In the genomic region with DNA sequence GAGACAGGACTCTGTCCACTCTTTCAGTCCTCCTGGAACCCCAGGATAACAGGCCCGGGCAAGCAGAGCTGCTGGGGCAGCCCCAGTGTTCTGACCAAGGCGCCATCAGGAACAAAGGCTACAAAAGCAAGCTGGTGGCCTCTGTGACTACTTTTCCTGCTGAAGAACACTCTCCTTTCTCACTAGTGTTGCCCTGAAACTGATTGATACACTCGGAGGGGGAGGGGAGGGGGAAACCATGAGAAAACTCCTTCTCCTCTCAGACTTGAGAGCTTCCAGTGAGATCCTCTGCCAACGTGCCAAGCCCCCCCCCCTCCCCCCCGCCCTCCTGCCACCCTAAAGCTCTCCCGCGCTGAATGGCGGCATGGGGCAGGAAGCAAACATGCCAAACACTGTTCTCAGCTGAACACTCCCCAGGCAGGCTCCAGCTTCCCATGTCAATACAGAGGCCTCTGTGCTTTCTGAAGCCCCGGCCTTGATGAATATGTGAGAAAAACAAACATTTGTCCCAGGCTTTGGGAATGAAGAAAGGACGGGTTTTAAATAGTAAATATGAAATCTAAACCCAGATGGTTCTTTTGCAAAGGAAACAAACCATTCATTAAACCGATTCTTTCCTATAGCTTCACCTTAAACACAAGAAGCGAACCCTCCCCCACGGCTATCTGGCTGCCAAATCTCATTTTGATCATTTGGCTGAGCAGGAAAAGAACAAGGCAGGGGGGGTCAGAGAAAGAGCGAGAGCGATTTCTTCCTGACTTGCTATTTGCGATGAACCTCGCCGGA, we compare ENCODE assay signal across 8 mouse cellular contexts.
DNase-seq lines count a peak whose midpoint lies in the region; ATAC-seq and TF ChIP-seq lines count a peak whose summit lies in the region.

No protein-coding gene starts in this region.

- no peak for TF ChIP-seq CTCF in kidney, adult 2 months (conservative IDR thresholded peaks at IDR 0.05; ENCODE audit: insufficient read depth, insufficient read length, low read depth, low read length)

- H3K9ac ChIP-seq in forebrain, embryonic 13.5 days, result no peak overlapping the region
- peak overlapping the region; percentile 38; the same call in 1 of the 2 replicates for H3K9ac ChIP-seq in midbrain, embryonic 16.5 days (ENCODE audit: low read depth, low read length)

- no peaks in the 10 kb centered on the region for H3K36me3 ChIP-seq in kidney, adult 2 months (ENCODE audit: control insufficient read depth, insufficient read depth, low read length)
- 0 out of 2 replicates have a peak, but pooled peaks cover 4% of the 10 kb centered on the region for H3K36me3 ChIP-seq in forebrain, embryonic 13.5 days (ENCODE audit: poor library complexity, severe bottlenecking)
- no peaks in the 10 kb centered on the region for H3K36me3 ChIP-seq in midbrain, embryonic 16.5 days (ENCODE audit: control insufficient read depth, insufficient read depth, low read length)

- no peak overlapping the region for H3K4me3 ChIP-seq in kidney, adult 2 months (ENCODE audit: insufficient read depth, low read depth, low read length)
- H3K4me3 ChIP-seq in forebrain, embryonic 13.5 days, result no peak overlapping the region
- no peak overlapping the region for H3K4me3 ChIP-seq in midbrain, embryonic 16.5 days (ENCODE audit: low read depth, low read length)

- no peaks in the 10 kb centered on the region for H3K4me1 ChIP-seq in kidney, adult 2 months (ENCODE audit: control insufficient read depth, insufficient read depth, low read length)
- H3K4me1 ChIP-seq in forebrain, embryonic 13.5 days, result peaks cover 52% of the 10 kb centered on the region
- H3K4me1 ChIP-seq in midbrain, embryonic 16.5 days (ENCODE audit: control insufficient read depth, insufficient read depth, low read length), result peaks cover 31% of the 10 kb centered on the region

- WGBS in kidney, adult 2 months, result 30% methylated on average over 18 of the region's 18 CpGs
- 3% methylated on average over 18 of the region's 18 CpGs for WGBS in forebrain, embryonic 13.5 days
- WGBS in midbrain, embryonic 16.5 days, result 5% methylated on average over 18 of the region's 18 CpGs

- H3K27me3 ChIP-seq in kidney, adult 2 months (replicated peaks; ENCODE audit: control insufficient read depth, insufficient read depth, low read length), result no peaks in the 10 kb centered on the region
- no peaks in the 10 kb centered on the region for H3K27me3 ChIP-seq in forebrain, embryonic 13.5 days
- no peaks in the 10 kb centered on the region for H3K27me3 ChIP-seq in midbrain, embryonic 16.5 days (ENCODE audit: control insufficient read depth, insufficient read depth, low read depth, low read length)

- H3K27ac ChIP-seq in kidney, adult 2 months (ENCODE audit: insufficient read depth, low read depth, low read length), result no peak overlapping the region
- peak overlapping the region; percentile 90 for H3K27ac ChIP-seq in forebrain, embryonic 13.5 days
- H3K27ac ChIP-seq in midbrain, embryonic 16.5 days (ENCODE audit: low read length), result peak overlapping the region; percentile 77

- ATAC-seq in forebrain, embryonic 13.5 days, result peak; percentile 93
- ATAC-seq in midbrain, embryonic 16.5 days, result peak; percentile 89

- TF ChIP-seq POLR2A in kidney, adult 2 months (IDR thresholded peaks at IDR 0.05; ENCODE audit: low read depth, low read length), result no peak

- peak overlapping the region; percentile 46 for H3K4me2 ChIP-seq in forebrain, embryonic 13.5 days
- H3K4me2 ChIP-seq in midbrain, embryonic 16.5 days (ENCODE audit: low read length), result no peak overlapping the region

- H3K9me3 ChIP-seq in forebrain, embryonic 13.5 days (replicated peaks), result peaks cover 8% of the 10 kb centered on the region
- H3K9me3 ChIP-seq in midbrain, embryonic 16.5 days (replicated peaks; ENCODE audit: control insufficient read depth, low read length, poor library complexity, severe bottlenecking), result peaks cover 6% of the 10 kb centered on the region; the same call in 1 of the 2 replicates

- DNase-seq in kidney, postnatal 4 days, result peak; percentile 24 to 27
- DNase-seq in kidney, adult 2 months, result no peak
- DNase-seq in cerebellum, postnatal 14 days, result peak; percentile 40 to 52
- DNase-seq in urinary bladder, postnatal 10 days (ENCODE audit: low spot score), result no peak
- DNase-seq in left cerebral cortex, adult 8-10 months (ENCODE audit: low spot score in 2 of 2), result no peak
- no peak for DNase-seq in heart, postnatal 14 days

- intact Hi-C loops in heart, postnatal 14 days (cut with DNase I), result no loop called here

Comparison
In these comparisons a context has a peak if more than half of its experiments do, and no peak if none do; other contexts are left out.
1. DNase-seq: peak in kidney, postnatal 4 days (2 of 2) and cerebellum, postnatal 14 days (2 of 2); none in kidney, adult 2 months (single experiment), urinary bladder, postnatal 10 days (single experiment), left cerebral cortex, adult 8-10 months (0 of 2) and heart, postnatal 14 days (0 of 2).